Mouse (Mus musculus) embryonic facial prominence, embryonic 14.5 days (tissue): Measurements from ENCODE around the gene Trak1. TPM values are rescaled to one million over a fixed set of nuclear protein-coding genes. Genes with fewer than 3 reads are reported as not detected.

Experiments
- ATAC-seq: fragments of 200-750 bp; cut with Nextera tagmentation; 2 replicates; pipeline ENCODE4 v1.8.0; 2017; ENCODE audit warnings: low read depth, moderate number of reproducible peaks, moderate TSS enrichment
- DNase-seq: peaks from one replicate; pipeline ENCODE4 v3.0.0-alpha.2; 2015; ENCODE audit warnings: low spot score
- H3K27ac ChIP-seq: fragments of 300-500 bp; sonication (generic); replicated peaks from 2 replicates; pipeline ENCODE4 v1.5.1; 2014; ENCODE audit warnings: low read depth, mild to moderate bottlenecking, low read length, moderate library complexity
- H3K27me3 ChIP-seq: fragments of 300-500 bp; sonication (generic); replicated peaks from 2 replicates; pipeline ENCODE4 v1.6.1; 2014; ENCODE audit warnings: low read length; ENCODE audit not compliant: control insufficient read depth, insufficient read depth
- H3K36me3 ChIP-seq: fragments of 300-500 bp; sonication (generic); 2 replicates; pipeline ENCODE4 v1.6.1; 2014; ENCODE audit warnings: low read length, mixed read lengths; ENCODE audit not compliant: control insufficient read depth, insufficient read depth
- H3K4me1 ChIP-seq: fragments of 300-500 bp; sonication (generic); 2 replicates; pipeline ENCODE4 v1.6.1; 2014; ENCODE audit warnings: antibody characterized with exemption, low read length; ENCODE audit not compliant: control insufficient read depth, insufficient read depth
- H3K4me2 ChIP-seq: fragments of 300-500 bp; sonication (generic); 2 replicates; pipeline ENCODE4 v1.6.1; 2014; ENCODE audit warnings: low read depth, mild to moderate bottlenecking, low read length, moderate library complexity, mixed read lengths
- H3K4me3 ChIP-seq: fragments of 300-500 bp; sonication (generic); 2 replicates; pipeline ENCODE4 v1.5.1; 2014; ENCODE audit warnings: low read depth, mild to moderate bottlenecking, low read length
- H3K9ac ChIP-seq: fragments of 300-500 bp; sonication (generic); 2 replicates; pipeline ENCODE4 v1.6.1; 2014; ENCODE audit warnings: low read depth, mild to moderate bottlenecking, low read length, moderate library complexity, mixed read lengths
- H3K9me3 ChIP-seq: fragments of 300-500 bp; sonication (generic); 2 replicates; pipeline ENCODE4 v1.6.1; 2016; ENCODE audit warnings: low read length; ENCODE audit not compliant: control insufficient read depth
- whole genome bisulfite sequencing: fragments of 180-500 bp; shearing (Covaris S2); extraction: QIAGEN DNeasy Blood & Tissue Kit; methylation state at CpG from one replicate; pipeline ENCODE4 v1.1.7; 2014; 5-methylcytosine and 5-hydroxymethylcytosine counted together
- polyA plus RNA-seq: library from polyadenylated mRNA; unstranded; fragments of >200 nt; fragmentation: Nextera tagmentation; extraction: Ambion mirVana; gene quantifications from 2 replicates; pipeline ENCODE4 v1.2.1, GENCODE M21; 2014

The Trak1 gene
- polyA plus RNA-seq, 1 experiment from 2014 or later: 28.3 TPM

DNA sequence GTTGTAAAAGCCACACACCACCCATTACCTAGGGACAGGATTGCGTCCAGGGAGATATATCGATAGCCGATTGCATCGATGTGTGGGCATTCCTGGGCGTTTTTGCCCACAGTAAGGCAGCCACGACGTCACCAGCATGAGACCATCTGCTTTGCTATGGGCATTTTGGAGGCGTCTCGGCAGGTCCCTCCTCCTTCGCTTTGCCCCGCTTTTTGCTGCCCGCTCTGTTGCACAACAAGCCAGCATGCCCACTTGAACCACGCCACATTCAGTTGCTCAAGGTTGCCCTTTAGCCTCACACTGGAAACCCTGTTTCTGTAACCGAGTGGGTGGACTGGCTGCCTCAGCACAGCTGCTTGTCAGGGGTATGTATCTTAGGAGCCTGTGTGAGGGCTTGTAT lies 85.3 kb downstream of the Trak1 start:
- Histone ChIP-seq H3K27ac (no peak overlapping the region), H3K27me3 (no peaks in the 10 kb centered on the region), H3K4me2 (no peak overlapping the region), H3K4me3 (no peak overlapping the region), H3K9me3 (no peaks in the 10 kb centered on the region), H3K4me1 (no peaks in the 10 kb centered on the region), H3K36me3 (no peaks in the 10 kb centered on the region), H3K9ac (no peak overlapping the region)
- 85% methylated on average over 14 of the region's 14 CpGs for whole genome bisulfite sequencing
- ATAC-seq (no peak), DNase-seq (no peak)

GRCm38 (mm10) chr9:121383180-121383586 lies 85.9 kb downstream of the Trak1 start:
- WGBS: 87% methylated on average over 9 of the region's 9 CpGs
- ATAC-seq (no peak), DNase-seq (no peak)
- H3K36me3 ChIP-seq: no peaks in the 10 kb centered on the region
- no peak overlapping the region for H3K27ac ChIP-seq
- no peak overlapping the region for H3K4me3 ChIP-seq
- H3K4me1 ChIP-seq: peaks cover 1% of the 10 kb centered on the region
- H3K9me3 ChIP-seq: no peaks in the 10 kb centered on the region
- no peak overlapping the region for H3K4me2 ChIP-seq
- no peaks in the 10 kb centered on the region for H3K27me3 ChIP-seq
- no peak overlapping the region for H3K9ac ChIP-seq

- 78% methylated on average over 7 of the region's 7 CpGs for WGBS
- Histone ChIP-seq H3K9me3 (no peaks in the 10 kb centered on the region), H3K4me3 (no peak overlapping the region), H3K4me1 (peaks cover 6% of the 10 kb centered on the region), H3K27ac (no peak overlapping the region), H3K4me2 (no peak overlapping the region), H3K36me3 (no peaks in the 10 kb centered on the region), H3K9ac (no peak overlapping the region), H3K27me3 (no peaks in the 10 kb centered on the region)
- ATAC-seq: no peak
- no peak for DNase-seq
These were observed 87.3 kb downstream of the Trak1 start for GRCm38 (mm10) chr9:121384620-121385019.

- peak overlapping the region; percentile 26 for H3K9ac ChIP-seq
- H3K27ac ChIP-seq: no peak overlapping the region
- peaks cover 6% of the 10 kb centered on the region for H3K4me1 ChIP-seq
- ATAC-seq (no peak), DNase-seq (peak; percentile 46)
- H3K4me3 ChIP-seq: no peak overlapping the region
- no peaks in the 10 kb centered on the region for H3K36me3 ChIP-seq
- no peak overlapping the region for H3K4me2 ChIP-seq
- 30% methylated on average over 16 of the region's 16 CpGs for WGBS
- H3K9me3 ChIP-seq: no peaks in the 10 kb centered on the region
- no peaks in the 10 kb centered on the region for H3K27me3 ChIP-seq
These were observed 87.9 kb downstream of the Trak1 start for GRCm38 (mm10) chr9:121385091-121385748.

- H3K27me3 ChIP-seq: no peaks in the 10 kb centered on the region
- peak overlapping the region; percentile 26 for H3K9ac ChIP-seq
- H3K4me3 ChIP-seq: no peak overlapping the region
- ATAC-seq (no peak), DNase-seq (no peak)
- H3K4me1 ChIP-seq: peaks cover 6% of the 10 kb centered on the region
- H3K27ac ChIP-seq: no peak overlapping the region
- 73% methylated on average over 12 of the region's 12 CpGs for WGBS
- H3K4me2 ChIP-seq: no peak overlapping the region
- H3K36me3 ChIP-seq: no peaks in the 10 kb centered on the region
- no peaks in the 10 kb centered on the region for H3K9me3 ChIP-seq
These were observed 88.5 kb downstream of the Trak1 start for GRCm38 (mm10) chr9:121385749-121386350.

DNA sequence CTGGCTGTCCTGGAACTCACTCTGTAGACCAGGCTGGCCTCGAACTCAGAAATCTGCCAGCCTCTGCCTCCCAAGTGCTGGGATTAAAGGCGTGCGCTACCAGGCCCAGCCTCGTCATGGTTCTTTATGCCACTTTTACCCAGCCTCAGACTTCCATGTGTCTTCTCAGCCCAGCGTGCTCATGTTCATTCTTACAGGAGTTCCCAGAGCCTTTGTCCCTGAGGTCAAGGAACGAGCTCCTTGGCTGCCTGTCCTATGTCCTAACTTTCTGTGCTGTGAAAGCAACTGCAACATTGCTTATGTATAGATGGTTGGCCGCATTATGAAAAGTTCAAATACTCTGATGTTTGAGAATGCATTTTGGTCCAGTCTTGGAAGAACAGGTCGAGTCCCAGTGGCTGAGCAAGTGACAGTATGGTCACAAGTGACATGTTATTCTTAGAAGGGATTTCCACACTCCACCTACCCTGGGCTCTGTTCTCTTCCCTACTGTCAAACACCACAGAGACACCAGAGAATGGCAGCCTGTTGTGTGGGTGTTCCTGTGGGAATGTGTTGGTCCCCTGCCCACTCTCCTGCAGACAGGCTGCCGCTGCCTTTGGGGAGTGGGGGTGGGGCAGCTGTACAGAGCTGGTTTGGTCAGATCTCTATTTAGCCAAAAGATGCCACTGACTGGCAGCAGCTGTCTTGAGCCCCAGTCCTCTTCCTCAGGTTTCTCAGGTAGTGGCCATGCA lies 90.4 kb downstream of the Trak1 start:
- WGBS: 77% methylated on average over 9 of the region's 9 CpGs
- Histone ChIP-seq H3K4me1 (peaks cover 6% of the 10 kb centered on the region), H3K27ac (no peak overlapping the region), H3K4me3 (no peak overlapping the region), H3K27me3 (no peaks in the 10 kb centered on the region), H3K9ac (no peak overlapping the region), H3K4me2 (no peak overlapping the region), H3K9me3 (no peaks in the 10 kb centered on the region), H3K36me3 (no peaks in the 10 kb centered on the region)
- DNase-seq (no peak), ATAC-seq (no peak)

- Histone ChIP-seq H3K4me1 (peaks cover 6% of the 10 kb centered on the region), H3K27ac (no peak overlapping the region), H3K4me3 (no peak overlapping the region), H3K9me3 (no peaks in the 10 kb centered on the region), H3K9ac (no peak overlapping the region), H3K27me3 (no peaks in the 10 kb centered on the region), H3K4me2 (no peak overlapping the region), H3K36me3 (peaks cover 3% of the 10 kb centered on the region; the same call in 1 of the 2 replicates)
- WGBS: 71% methylated on average over 12 of the region's 13 CpGs
- no peak for DNase-seq
- ATAC-seq: no peak
These were observed 91.1 kb downstream of the Trak1 start for GRCm38 (mm10) chr9:121388273-121388931.

- Histone ChIP-seq H3K4me1 (peaks cover 6% of the 10 kb centered on the region), H3K4me3 (no peak overlapping the region), H3K36me3 (peaks cover 3% of the 10 kb centered on the region; the same call in 1 of the 2 replicates), H3K9ac (no peak overlapping the region), H3K27ac (no peak overlapping the region), H3K9me3 (no peaks in the 10 kb centered on the region), H3K27me3 (no peaks in the 10 kb centered on the region), H3K4me2 (no peak overlapping the region)
- ATAC-seq (no peak), DNase-seq (no peak)
- WGBS: 85% methylated on average over 10 of the region's 10 CpGs
These were observed 92.0 kb downstream of the Trak1 start for GRCm38 (mm10) chr9:121389258-121389657.
